Mouse (Mus musculus): Measurements from ENCODE around the gene Ranbp3. TPM values are rescaled to one million over a fixed set of nuclear protein-coding genes. Genes with fewer than 3 reads are reported as not detected.

Ranbp3 gene
- total RNA-seq, 4 experiments from 2014 or later, result 80.2 to 92.3 (median 84.3) TPM

DNA sequence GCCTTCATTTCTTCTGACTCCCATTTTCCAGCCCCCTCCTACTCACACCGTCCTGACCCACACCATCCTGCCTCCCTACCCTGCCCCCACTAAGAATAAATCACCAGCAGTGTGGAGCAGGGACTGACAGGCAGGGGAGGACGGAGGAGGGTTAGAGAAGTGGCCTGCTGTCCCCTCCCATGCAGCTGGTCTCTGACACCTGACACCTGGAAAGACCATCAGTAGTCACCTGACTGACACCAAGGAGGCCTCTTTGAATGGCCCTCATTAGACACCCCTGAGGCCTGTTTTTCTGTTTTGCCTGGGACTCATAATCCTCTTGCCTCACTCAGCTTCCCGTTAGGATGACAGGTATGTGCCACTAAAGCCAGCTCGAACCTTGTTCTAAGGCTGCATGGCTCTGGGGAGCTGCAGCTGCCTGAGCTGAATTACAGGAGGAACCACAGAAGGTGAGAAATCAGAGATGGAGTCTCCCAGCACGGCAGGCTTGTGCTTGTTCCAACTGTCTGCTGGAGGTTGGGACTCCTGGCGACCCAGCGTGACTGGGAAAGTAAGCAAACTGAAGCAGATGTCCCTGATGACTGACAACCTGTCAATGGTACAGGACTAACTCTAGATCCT lies 54.0 kb downstream of the Ranbp3 start:
- no peak for DNase-seq

DNA sequence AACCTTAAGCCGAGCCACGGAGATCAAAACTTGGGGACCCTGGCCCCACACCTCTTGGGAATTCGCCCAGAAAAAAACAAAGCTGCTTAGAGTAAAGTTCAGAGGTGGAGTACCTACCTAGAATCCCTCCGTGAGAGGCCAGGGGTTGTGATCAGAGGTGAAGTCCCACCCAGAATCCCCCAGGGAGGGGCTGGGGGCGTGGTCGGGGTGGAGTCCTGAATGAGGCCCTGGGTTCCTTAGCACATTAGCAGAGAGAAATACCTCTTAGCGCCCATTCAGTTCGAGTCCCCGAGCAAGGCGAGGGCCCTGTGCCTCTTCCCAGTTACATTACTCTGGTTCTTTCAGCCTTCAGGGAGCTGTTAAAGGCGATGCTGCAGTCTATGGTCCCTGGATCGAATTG lies 54.6 kb downstream of the Ranbp3 start:
- DNase-seq, result no peak

DNA sequence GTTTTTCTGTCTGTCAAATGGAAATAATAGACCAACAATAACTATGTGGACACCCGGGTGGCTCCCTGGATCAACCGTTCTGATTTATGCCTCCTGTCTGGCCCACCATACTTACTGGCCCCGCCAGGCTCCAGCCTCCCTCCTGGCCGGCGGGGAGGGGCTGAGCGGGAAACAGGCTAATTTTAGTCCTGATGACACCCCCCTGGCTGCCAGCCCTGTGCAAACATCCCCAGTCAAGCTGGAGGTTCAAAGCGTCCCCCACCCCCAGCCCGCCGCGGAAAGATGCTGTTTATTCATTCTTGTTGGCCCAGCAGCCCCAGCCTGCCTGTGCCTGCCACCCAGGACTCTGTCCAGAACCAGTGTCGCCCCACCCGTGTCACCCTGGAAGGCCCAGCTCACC lies 55.0 kb downstream of the Ranbp3 start:
- DNase-seq, result no peak

DNA sequence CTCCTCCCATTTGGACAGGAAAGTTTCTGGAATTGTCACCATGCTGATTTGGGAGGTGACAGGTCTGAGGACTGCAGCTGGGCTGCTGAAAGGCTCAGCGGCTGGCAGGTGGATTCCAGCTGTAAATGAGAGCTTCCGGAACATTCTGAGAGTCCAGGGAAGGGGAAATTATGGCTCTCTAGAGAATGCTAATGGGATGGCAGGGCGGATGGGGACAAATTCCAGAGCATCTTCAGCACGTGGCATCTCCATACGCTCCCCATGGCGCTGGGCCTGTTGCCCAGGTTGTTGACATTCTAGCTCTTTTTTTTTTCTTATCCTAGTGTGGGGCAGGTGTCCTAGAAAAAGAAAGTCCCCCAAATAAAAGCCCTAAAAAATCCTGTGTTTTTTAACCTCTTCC lies 56.1 kb downstream of the Ranbp3 start:
- no peak for DNase-seq

DNA sequence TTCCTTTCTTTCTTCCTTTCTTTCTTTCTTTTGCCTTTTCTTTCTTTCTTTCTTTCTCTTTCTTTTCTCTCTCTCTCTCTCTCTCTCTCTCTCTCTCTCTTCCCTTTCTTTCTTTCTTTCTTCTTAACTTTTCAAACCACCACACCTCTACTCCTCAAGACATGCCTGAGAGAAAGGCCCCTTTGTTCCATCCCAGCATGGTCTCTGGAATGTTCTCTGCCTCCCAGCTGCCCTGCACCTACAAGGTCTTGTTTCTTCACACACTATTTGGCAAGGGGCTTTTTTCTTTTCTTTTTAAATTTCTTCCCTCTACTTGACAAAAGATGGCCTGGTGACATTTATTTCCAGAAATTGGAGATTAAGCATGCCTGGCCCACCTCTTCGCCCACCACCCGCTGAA lies 56.6 kb downstream of the Ranbp3 start:
- DNase-seq, result no peak

DNA sequence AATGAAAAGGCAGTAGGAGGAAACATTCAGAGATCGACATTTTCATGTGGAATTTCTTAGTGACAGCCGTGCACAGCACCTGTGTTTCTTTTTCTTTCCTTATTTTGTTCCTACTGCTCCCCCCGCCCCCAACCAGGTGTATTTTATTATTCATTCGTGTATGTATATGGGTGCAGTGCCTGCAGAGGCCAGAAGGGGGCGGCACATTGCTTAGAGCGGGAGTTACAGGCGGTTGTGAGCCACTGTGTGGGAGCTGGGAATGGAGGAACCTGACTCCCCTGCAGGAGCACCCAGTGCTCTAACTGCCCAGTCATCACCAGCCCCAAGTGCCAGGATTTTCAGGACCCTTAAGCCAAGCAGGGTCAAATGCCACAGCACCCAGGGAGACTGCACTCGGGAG lies 63.4 kb downstream of the Ranbp3 start:
- DNase-seq, result no peak

DNA sequence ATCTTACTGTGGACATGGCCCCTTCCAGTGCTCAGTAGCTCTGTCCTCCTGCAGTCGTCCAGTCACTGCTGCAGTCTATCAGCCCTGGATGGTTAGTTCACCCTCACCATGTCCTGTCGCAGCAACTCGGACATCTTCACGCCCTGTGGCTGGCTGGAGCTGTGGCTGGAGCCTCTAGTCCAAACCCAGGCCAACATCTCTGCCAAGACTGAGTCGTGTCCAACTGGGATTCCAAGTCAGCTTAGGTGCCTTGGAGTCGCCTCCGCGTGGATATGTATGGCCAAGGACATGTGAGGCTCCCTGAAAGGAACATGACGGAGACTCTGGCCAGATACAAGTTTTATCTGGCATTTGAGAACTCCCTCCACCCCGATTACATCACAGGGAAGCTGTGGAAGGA lies 65.1 kb downstream of the Ranbp3 start:
- DNase-seq, result no peak

DNA sequence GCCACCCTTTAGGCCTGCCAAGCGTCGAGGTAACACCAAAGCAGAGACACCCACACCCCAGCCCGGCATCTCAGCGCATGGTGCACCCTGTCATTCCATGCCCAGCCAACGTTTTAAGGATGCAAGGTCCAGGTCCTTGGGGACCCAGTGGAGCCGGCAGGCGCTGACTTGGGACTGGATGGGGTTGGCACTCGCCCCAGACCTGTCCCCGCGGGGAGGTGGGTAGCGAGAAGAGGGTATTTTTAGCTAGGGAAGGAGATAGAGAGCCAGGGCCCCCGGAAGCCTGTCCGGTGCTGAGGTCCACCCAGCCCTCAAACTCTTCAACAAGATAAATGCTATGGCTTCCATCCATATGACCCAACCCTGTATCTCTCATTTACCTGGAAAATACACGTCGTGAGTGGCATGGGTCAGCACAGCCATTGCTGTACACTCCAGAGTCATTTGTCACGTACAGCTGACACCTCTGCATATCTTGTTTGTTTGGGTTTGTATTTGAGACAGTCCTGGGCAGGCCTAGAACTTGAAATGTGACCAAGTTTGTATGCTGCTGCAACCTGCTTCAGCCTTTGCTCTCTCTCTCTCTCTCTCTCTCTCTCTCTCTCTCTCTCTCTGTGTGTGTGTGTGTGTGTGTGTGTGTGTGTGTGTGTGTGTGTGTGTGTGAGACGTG lies 67.2 kb downstream of the Ranbp3 start:
- DNase-seq, result no peak

DNA sequence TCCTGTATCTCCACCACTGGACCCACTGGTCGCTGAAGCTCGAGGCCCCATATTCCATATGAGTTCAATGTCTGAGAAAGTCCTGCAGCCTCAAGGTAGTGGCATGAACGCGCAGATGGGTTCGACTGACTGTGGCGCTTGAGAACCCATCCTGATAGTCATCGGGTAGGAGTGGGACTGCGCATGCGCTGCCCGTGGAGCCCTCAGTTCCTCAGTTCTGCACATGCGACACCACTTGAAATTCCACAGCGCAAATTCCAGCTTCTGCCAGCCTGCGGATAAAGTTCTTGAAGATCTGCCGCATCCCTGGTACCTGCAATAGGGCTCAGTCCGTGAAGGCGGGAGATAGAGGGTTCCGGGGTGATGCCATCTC lies 67.7 kb downstream of the Ranbp3 start:
- no peak for DNase-seq

DNA sequence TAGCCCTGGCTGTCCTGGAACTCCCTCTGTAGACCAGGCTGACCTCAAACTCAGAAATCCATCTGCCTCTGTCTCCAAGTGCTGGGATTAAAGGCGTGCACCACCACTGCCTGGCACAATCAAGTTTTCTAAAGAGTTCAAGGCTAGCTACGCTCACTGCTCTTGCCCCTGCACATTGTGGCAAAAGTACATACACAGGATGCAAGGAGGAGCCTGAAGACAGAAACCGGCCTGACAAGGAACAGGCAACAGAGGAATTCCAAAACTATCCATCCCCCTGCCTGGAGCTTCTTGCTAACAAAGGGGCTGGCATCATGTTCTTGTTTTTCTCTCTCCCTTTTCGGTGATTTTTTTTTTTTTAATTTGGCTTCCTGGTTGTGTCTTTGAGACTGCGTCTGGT lies 71.1 kb downstream of the Ranbp3 start:
- DNase-seq, result no peak

DNA sequence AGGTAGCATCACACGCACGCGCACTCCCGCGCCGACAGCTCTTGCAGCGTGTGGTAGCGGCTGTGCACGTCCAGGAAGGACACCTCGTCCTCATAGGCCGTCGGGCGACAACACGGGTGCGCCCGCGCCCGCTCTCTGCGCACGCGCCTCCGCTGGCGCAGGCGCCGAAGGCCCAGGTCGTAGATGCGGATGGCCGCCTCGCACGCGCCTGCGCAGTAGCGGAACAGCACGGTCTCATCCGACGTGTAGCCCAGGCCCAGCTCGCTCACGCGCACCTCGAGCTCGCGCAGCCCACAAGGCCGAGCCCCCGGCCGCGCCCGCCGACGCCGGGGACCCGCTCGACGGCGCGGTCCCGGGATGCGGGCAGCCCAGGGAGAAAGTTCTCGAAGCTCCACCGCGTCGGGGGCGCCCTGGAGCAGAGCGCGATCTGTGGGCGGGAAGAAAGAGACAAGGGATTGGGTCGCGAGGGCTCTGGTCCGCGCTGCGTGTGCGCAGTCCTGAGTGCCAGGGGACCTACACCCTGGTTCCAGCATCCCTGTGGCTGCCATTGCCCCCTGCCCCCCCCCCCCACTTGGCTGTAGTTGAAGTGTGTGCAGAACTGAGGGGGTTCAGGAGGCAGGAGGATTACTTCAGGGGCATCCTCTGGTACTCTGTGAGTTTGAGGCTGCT lies 78.4 kb downstream of the Ranbp3 start:
- DNase-seq, result no peak

DNA sequence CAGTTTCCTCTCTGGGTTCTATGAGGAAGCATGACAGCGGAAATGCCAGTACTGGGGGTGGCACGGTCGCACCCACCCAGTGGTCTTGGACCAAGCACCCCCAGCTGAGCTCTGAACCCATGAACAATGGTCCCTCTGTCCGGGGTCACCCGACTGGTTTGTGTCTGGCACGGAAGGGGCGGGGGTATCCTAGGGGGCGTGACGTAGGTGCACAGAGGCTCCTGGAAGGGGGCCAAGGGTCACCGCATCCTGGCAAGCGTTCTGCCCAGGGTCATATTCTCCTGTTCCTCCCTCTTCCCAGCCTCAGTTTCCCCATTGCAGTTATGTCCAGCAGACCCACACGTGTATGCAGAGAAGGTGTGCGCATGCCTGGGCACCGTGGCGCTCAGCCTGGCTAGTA lies 80.4 kb downstream of the Ranbp3 start:
- no peak for DNase-seq

DNA sequence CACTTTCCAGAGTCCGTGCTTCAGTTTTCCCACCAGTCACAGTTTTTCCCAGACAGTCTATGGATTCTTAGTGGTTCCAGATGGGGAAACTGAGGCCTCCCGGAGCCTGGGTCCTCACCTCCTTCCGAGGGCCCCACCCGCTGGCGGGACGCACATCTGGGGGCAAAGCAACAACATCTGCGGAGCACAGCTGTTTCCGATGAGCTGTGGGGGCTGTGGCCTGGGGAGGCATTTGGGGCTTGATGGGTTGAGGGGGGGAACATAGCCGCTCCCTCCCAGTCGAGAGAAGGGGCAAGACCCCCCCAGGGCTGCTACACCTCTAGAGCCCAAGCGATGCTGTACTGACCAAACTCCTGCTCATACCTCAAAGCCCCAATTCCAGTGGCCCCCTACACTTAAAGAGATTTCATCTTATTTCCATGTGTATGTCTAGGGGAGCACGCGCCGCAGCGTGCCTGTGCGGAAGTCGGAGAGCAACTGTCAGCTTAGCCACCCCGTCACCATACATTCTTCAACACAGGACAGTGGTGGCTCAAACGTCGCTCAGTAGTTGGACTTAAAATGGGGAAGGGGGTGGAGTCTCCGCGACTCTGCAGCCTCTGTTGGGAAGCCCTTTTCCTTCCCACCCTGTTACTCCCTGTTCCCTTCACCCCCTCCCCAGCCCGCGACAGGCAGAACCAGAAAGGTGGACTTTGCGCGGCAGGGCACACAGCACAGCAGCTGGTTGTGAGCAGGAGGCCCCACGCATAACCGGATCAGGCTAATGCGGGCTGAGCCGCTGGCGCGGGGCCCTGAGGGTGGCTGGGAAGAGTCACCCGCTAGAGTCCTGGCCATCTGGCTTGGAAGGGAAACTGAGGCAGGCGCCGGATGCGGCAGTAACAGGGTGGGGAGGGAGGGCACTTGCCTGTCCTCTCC lies 81.4 kb downstream of the Ranbp3 start:
- DNase-seq, result no peak

DNA sequence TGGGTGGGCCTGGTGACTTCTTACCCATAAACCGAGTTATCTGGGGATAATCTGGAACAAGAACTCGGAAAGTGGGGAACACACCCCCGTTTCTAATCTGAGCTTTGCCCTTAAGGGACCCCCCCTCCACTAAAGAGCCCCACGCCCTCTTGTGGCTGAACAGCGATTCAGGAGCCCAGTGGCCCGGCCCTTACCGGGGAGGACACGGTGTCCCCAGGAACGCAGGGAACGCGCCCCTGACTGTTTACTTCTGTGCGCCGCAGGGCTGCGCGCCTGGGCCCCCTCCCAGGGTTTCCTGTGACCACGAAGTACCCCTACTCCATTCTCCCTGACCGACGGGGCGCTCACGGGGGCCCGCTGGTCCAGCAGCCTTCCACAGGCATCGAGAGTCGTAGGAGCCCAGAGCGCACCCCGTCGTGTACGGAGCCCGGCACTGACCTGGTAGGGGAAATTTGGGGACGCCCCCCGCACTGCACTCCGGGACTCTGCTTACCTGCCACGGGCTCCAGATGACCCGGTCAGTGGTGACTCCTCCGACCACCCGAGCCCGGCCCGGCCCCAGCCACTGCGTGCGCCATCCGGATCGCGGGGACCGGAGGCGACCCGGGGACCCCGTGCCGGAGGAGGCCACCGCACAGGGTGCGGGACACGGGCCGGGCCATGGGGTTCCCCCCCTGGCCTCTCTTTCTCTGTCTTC lies 83.8 kb downstream of the Ranbp3 start:
- no peak for DNase-seq

DNA sequence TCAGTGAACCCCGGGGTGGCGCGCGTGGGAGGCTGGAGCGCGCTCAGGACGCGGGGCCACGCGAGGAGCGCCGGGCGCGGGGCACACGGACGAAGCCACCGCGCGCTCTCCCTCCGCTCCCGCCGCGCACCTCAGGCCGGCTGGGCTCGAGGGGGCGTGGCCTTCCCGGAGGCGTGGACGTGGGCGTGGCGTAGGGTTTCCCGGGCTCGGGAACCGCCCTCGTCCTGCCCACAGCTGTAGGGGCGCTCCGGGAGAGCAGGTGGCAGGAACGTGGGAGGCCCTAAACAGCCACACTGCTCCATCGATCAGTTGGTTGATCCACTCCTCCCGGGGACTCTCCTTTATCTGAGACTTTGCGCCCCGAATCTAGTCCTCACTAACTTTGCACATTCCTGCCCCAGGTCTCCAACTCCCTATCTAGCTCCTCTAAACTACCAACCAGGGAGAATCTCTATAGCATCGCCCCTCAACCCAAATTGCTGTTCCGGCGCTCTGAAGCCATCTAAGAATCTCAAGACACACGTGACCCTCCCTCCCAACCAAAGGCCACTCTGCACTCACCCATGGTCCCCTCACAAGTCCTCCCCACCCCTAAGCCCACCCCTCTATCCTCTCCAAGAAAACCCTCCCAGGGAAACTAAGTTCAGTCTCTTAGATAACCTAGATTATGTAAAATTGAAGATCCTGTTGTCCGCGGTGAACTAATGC lies 84.5 kb downstream of the Ranbp3 start, which contains the start of gene Nrtn:
TSS of gene Nrtn (minus strand) at position 115 of the 708 bp plus-strand sequence.
- peak; percentile 80 for DNase-seq

DNA sequence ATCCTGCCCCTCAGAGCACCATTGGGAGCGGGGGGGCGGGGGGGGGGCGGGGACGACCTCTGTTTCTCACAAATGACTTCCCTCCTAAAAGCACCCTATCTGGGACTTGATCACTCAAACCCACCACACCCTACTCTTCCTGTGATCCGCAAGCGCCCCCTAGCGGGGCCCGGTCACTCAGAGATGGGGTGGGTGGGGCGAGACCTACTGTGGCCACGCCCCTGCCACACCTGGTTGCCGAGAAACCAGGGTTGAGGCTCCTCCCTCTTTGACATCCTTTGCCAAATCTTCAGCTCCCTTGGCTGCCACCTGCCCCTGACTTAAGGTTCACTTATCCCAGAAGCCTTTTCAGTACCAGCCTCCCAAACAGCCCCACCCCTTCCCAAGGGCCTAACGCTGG lies 85.0 kb downstream of the Ranbp3 start:
- no peak for DNase-seq

DNA sequence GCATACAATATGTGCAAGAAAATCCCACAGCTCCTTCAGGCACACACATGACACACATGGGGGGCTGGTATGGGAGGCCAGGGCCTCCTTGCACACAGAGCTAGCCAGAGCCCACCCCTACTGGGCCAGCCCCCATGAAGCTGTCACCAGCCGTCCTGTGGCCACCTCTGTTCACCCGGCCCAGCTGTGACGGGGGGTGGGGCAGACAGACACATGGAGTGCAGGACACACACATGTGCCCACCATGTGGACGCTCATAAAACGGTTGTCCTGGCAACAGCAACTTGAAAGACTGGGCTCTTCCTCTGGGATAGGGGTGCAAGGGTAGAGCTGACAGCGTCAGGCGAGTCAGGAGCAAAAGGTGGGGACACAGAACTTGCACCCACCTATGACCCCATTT lies 86.2 kb downstream of the Ranbp3 start:
- DNase-seq, result no peak

DNA sequence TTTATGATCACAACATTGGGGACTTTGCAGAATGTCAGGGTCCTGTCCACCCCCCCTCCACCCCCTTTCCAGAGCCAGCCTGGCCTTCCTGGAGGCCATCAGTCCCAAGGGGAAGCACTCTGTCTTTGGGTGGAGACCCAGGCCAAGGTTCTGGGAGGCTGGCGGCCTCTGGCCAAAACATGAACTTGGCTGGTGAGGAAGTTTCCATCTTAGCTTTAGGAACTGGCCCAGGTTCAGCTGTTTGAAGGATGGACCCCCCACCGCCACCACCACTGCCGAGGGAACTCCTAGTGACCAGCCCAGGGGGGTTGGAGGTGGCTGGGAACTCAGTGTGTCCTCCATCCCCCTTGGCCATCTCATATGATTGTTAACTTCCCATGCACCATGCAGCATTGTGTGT lies 88.0 kb downstream of the Ranbp3 start:
- no peak for DNase-seq
